Mouse (Mus musculus): ENCODE results near the gene Rapgef5. TPM values are rescaled to one million over a fixed set of nuclear protein-coding genes. Genes with fewer than 3 reads are reported as not detected.

Gene Rapgef5
- total and polyA plus RNA-seq, 3 experiments: not detected

- Histone ChIP-seq H3K4me1 (ENCODE audit: control insufficient read depth in 1 of 2, insufficient read depth in 2 of 2, low read length in 2 of 2) (no peaks in the 10 kb centered on the region), H3K27ac (ENCODE audit: control insufficient read depth, low read depth, low read length) (no peak overlapping the region), H3K9ac (ENCODE audit: control insufficient read depth, low read depth, low read length, poor library complexity, severe bottlenecking) (no peak overlapping the region), H3K27me3 (ENCODE audit: control insufficient read depth in 1 of 2, insufficient read depth in 2 of 2, low read length in 2 of 2) (no peaks in the 10 kb centered on the region), H3K4me3 (ENCODE audit: control insufficient read depth in 1 of 2, insufficient read depth in 1 of 2, low read depth in 2 of 2, low read length in 2 of 2) (no peak overlapping the region), H3K9me3 (replicated peaks; ENCODE audit: insufficient read depth, low read length) (no peaks in the 10 kb centered on the region; the same call in 1 of the 2 replicates), H3K36me3 (ENCODE audit: control insufficient read depth in 1 of 2, insufficient read depth in 2 of 2, low read length in 2 of 2) (no peaks in the 10 kb centered on the region), H3K79me2 (ENCODE audit: control insufficient read depth, insufficient read depth, low read length, poor library complexity) (no peaks in the 10 kb centered on the region)
- no peak for TF ChIP-seq RAD21 (IDR thresholded peaks at IDR 0.05; ENCODE audit: low read depth, low read length)
- TF ChIP-seq HCFC1 (IDR thresholded peaks at IDR 0.05; ENCODE audit: low read depth, low read length): no peak
- TF ChIP-seq CHD1 (IDR thresholded peaks at IDR 0.05; ENCODE audit: low read depth, low read length): no peak
- no peak for TF ChIP-seq RCOR1 (IDR thresholded peaks at IDR 0.05; ENCODE audit: low read depth, low read length)
- TF ChIP-seq SMC3 (IDR thresholded peaks at IDR 0.05; ENCODE audit: low read depth, low read length): no peak
- TF ChIP-seq MYC (IDR thresholded peaks at IDR 0.05; ENCODE audit: low read depth, low read length): no peak
- no peak for TF ChIP-seq BHLHE40 (IDR thresholded peaks at IDR 0.05; ENCODE audit: borderline replicate concordance, low read depth, low read length)
- no peak for TF ChIP-seq GATA1 (IDR thresholded peaks at IDR 0.05; ENCODE audit: low read depth, low read length)
- no peak for TF ChIP-seq ZKSCAN1 (IDR thresholded peaks at IDR 0.05; ENCODE audit: low read depth, low read length)
- TF ChIP-seq USF1 (IDR thresholded peaks at IDR 0.05; ENCODE audit: low read depth, low read length): no peak
- no peak for TF ChIP-seq ELF1 (IDR thresholded peaks at IDR 0.05; ENCODE audit: low read depth, low read length)
- TF ChIP-seq MAX (IDR thresholded peaks at IDR 0.05; ENCODE audit: low read length): no peak
- TF ChIP-seq TBP (IDR thresholded peaks at IDR 0.05; ENCODE audit: low read depth, low read length): no peak
- TF ChIP-seq ZMIZ1 (IDR thresholded peaks at IDR 0.05; ENCODE audit: low read depth, low read length): no peak
- TF ChIP-seq NELFE (IDR thresholded peaks at IDR 0.05; ENCODE audit: low read depth, low read length): no peak
- no peak for TF ChIP-seq MAFK (IDR thresholded peaks at IDR 0.05; ENCODE audit: borderline replicate concordance, low read depth, low read length)
- no peak for TF ChIP-seq MYB (IDR thresholded peaks at IDR 0.05; ENCODE audit: low read depth, low read length)
- TF ChIP-seq ETS1 (IDR thresholded peaks at IDR 0.05; ENCODE audit: low read depth, low read length): no peak
- no peak for TF ChIP-seq ZC3H11A (IDR thresholded peaks at IDR 0.05; ENCODE audit: low read depth, low read length)
- no peak for TF ChIP-seq CHD2 (IDR thresholded peaks at IDR 0.05; ENCODE audit: low read length)
- no peak for DNase-seq (ENCODE audit: low read depth, low spot score)
Measured at GRCm38 (mm10) chr12:117691336-117691735, 175.1 kb downstream of the Rapgef5 start.

GRCm38 (mm10) chr12:117692775-117693174, 176.5 kb downstream of the Rapgef5 start:
- no peak for DNase-seq (ENCODE audit: low read depth, low spot score)
- H3K27me3 ChIP-seq (ENCODE audit: control insufficient read depth in 1 of 2, insufficient read depth in 2 of 2, low read length in 2 of 2): no peaks in the 10 kb centered on the region
- no peaks in the 10 kb centered on the region for H3K36me3 ChIP-seq (ENCODE audit: control insufficient read depth in 1 of 2, insufficient read depth in 2 of 2, low read length in 2 of 2)
- H3K4me3 ChIP-seq (ENCODE audit: control insufficient read depth in 1 of 2, insufficient read depth in 1 of 2, low read depth in 2 of 2, low read length in 2 of 2): no peak overlapping the region
- H3K27ac ChIP-seq (ENCODE audit: control insufficient read depth, low read depth, low read length): no peak overlapping the region
- no peaks in the 10 kb centered on the region for H3K4me1 ChIP-seq (ENCODE audit: control insufficient read depth in 1 of 2, insufficient read depth in 2 of 2, low read length in 2 of 2)
- TF ChIP-seq ETS1 (IDR thresholded peaks at IDR 0.05; ENCODE audit: low read depth, low read length): no peak
- TF ChIP-seq ZMIZ1 (IDR thresholded peaks at IDR 0.05; ENCODE audit: low read depth, low read length): no peak
- TF ChIP-seq SIN3A (IDR thresholded peaks at IDR 0.05; ENCODE audit: low read length): no peak
- no peak for TF ChIP-seq USF1 (IDR thresholded peaks at IDR 0.05; ENCODE audit: low read depth, low read length)
- TF ChIP-seq MYB (IDR thresholded peaks at IDR 0.05; ENCODE audit: low read depth, low read length): no peak
- TF ChIP-seq USF2 (IDR thresholded peaks at IDR 0.05; ENCODE audit: borderline replicate concordance in 1 of 2, insufficient read depth in 1 of 2, low read depth in 1 of 2, low read length in 2 of 2): no peak
- no peak for TF ChIP-seq MAX (IDR thresholded peaks at IDR 0.05; ENCODE audit: low read length)
- TF ChIP-seq BHLHE40 (IDR thresholded peaks at IDR 0.05; ENCODE audit: borderline replicate concordance, low read depth, low read length): no peak
- TF ChIP-seq RAD21 (IDR thresholded peaks at IDR 0.05; ENCODE audit: low read depth, low read length): no peak
- no peak for TF ChIP-seq UBTF (IDR thresholded peaks at IDR 0.05; ENCODE audit: borderline replicate concordance, insufficient read depth, low read depth, low read length)
- TF ChIP-seq ZC3H11A (IDR thresholded peaks at IDR 0.05; ENCODE audit: low read depth, low read length): no peak
- TF ChIP-seq GABPA (IDR thresholded peaks at IDR 0.05; ENCODE audit: low read depth, low read length): no peak
- no peak for TF ChIP-seq RCOR1 (IDR thresholded peaks at IDR 0.05; ENCODE audit: low read depth, low read length)
- H3K79me2 ChIP-seq (ENCODE audit: control insufficient read depth, insufficient read depth, low read length, poor library complexity): no peaks in the 10 kb centered on the region
- no peaks in the 10 kb centered on the region; the same call in 1 of the 2 replicates for H3K9me3 ChIP-seq (replicated peaks; ENCODE audit: insufficient read depth, low read length)
- H3K9ac ChIP-seq (ENCODE audit: control insufficient read depth, low read depth, low read length, poor library complexity, severe bottlenecking): no peak overlapping the region

All from MEL (cell line).